Mouse (Mus musculus) mature B cell (primary cell): ENCODE results near the gene Pbx1.

Experiments used
- in situ Hi-C: fragments of 300-500 bp; cut with MboI; formaldehyde crosslinking; loops from 2 replicates; pipeline ENCODE4 v1.14.3; 2019

Gene Pbx1

GRCm38 (mm10) chr1:168225595-168226127 lies 206.4 kb downstream of the Pbx1 start:
- in situ Hi-C loops: no loop called here

- in situ Hi-C loops: no loop called here
Measured at GRCm38 (mm10) chr1:168224218-168224617, 207.9 kb downstream of the Pbx1 start.

- in situ Hi-C loops: no loop called here
Measured at GRCm38 (mm10) chr1:168222794-168223193, 209.3 kb downstream of the Pbx1 start.

GRCm38 (mm10) chr1:168221071-168221521 lies 211.0 kb downstream of the Pbx1 start:
- in situ Hi-C loops: no loop called here

DNA sequence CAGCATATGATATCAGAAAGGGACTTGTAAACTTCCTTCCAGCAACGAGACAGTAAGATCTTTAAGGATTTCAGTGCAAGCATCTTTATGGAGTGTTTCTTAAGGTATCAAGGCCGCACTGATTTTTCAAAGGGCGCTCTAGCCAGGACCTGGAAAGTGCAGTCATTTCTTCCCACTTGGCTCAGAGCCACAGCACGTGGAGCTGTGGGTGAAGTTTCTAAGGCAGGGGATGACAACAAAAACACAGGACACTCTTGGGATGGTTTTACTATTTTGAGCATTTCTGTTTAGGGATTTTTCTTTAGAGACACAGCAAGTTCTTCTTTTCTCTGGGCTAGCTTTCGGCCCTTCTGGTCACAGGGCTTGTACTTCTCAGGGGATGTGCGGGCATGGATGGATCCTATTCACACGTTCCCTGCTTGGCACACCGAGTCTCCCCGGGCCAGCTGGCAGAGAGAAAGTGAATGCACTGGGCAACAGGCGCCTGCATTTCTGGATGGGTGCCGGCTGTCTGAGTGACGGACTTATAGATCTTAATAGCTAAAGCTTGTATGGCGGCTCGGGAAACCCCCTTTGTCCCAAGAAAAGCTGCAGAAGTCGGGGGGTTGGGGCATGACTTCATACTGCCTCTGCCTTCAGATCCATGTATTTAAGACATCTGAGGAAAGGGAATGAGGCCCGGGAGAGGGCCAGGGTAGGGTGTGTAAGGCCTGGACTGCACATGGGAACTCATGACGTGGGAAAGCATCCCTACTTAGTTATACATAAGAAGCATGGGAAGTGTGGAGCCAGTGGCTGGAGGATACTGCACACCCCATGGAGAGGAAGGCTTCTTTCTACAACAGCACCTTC lies 215.9 kb downstream of the Pbx1 start:
- in situ Hi-C loops: no loop called here

- in situ Hi-C loops: no loop called here
Measured at GRCm38 (mm10) chr1:168215468-168215867, 216.6 kb downstream of the Pbx1 start.

GRCm38 (mm10) chr1:168214040-168214443 lies 218.0 kb downstream of the Pbx1 start:
- in situ Hi-C loops: no loop called here

GRCm38 (mm10) chr1:168213595-168213994 lies 218.5 kb downstream of the Pbx1 start:
- in situ Hi-C loops: no loop called here

GRCm38 (mm10) chr1:168210401-168210800 lies 221.7 kb downstream of the Pbx1 start:
- in situ Hi-C loops: no loop called here

GRCm38 (mm10) chr1:168200570-168201156 lies 231.4 kb downstream of the Pbx1 start:
- in situ Hi-C loops: no loop called here

GRCm38 (mm10) chr1:168198276-168198675 lies 233.8 kb downstream of the Pbx1 start:
- in situ Hi-C loops: no loop called here

DNA sequence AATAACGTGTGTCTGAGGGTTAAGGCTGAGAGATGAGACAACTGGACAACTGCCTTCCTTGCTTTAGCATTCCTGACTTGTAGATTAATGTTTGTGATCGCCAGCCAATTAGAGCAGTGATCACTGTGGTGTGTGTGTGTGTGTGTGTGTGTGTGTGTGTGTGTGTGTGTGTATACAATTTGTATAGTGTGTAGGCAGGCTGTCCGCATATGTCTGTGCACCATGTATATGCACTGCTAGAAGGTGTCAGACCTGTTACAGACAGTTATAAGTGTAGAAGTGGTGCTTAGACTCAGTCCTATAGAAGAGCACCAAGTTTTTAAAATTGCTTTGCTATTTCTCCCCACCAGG lies 234.2 kb downstream of the Pbx1 start:
- in situ Hi-C loops: no loop called here

DNA sequence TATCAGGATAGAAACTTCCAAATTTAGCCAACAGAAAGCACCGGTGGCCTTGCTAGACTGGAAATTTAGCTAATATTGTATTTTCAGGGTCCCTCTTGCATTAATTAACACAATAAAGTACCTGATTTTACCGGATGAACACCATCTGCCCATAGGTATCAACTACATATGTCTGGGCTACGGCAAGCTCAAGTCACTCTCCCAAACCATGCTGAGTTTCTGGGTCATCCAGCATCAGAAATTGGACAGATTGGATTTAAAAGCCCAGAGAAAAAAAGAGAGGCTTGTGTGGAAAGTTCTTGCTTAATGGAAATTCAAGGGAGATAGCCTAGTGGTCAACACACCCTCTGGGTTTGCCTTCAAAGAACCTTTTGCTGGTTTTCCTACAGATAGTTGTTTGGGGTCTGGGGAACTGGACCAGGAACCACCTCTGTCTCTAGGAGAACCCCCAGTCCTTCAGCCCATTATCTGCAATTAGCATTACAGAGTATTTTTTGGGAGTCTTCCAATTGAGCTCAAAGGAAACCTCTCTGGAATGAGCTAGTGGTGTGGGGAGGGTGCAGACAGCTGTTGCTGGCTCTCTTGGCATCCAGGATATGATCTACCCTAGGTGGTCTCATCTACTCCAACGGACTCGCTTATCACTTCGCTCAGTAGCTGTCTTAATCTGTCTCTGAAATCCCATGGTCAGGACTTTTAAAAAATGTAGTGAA lies 234.7 kb downstream of the Pbx1 start:
- in situ Hi-C loops: no loop called here

DNA sequence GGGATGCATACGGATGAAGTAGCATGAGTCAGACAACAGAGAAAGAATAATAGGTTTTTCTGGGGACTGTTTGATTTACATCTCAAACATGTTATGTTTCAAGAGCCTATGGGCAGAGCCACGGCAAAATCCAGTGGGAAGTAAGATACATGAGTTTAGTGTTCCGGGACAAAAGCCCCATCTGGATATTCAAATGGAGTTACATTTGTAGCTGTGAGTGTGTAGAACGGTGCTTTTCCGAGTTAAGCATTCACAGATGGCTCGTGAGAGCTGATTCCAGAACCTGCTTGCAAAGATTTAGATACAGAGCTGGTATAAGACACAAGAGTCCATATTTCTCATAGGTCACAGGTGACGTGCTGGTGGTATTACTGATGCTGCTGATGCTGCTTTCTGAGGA lies 238.7 kb downstream of the Pbx1 start:
- in situ Hi-C loops: no loop called here

- in situ Hi-C loops: no loop called here
Measured at GRCm38 (mm10) chr1:168182816-168183215, 249.3 kb downstream of the Pbx1 start.

GRCm38 (mm10) chr1:168180622-168181441 lies 251.2 kb downstream of the Pbx1 start:
- in situ Hi-C loops: no loop called here

- in situ Hi-C loops: no loop called here
Measured at GRCm38 (mm10) chr1:168179691-168180090, 252.4 kb downstream of the Pbx1 start.

DNA sequence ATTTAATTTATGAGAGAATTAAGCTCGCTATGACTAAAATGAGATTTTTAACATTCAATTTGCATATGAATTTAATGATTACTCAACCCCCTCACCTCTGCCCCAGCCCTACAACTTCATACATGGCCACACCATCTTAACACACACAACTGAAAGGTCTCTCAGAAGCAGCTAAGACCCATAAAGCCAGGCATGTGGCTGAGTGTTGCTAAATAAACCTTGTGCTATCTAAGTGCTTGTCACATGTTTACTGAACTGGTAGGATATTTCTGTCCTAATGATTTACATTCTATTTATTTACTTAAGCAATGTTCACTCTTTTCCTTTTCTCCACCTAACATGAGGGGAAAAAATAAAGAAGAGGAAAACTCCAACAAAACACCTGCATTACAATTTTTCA lies 253.5 kb downstream of the Pbx1 start:
- in situ Hi-C loops: no loop called here

DNA sequence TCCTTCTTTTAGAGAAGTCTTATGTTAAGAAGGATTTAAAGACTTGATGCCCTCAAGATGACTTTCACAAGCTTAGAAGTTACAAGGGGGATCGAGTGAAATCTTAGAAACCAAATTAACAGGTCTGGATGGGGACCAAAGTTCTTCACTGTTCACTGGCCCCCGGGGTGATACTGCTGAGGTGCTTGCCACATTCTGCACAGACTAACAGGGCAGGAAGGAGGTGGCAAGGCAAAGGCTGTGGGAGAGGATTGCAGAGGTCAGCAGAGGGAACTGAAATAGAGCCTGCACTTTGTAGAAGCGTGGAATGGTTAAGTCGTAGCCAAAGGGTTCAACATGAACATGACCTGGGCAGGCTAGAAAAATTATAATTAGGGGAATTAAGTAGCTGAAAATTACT lies 256.5 kb downstream of the Pbx1 start:
- in situ Hi-C loops: no loop called here

DNA sequence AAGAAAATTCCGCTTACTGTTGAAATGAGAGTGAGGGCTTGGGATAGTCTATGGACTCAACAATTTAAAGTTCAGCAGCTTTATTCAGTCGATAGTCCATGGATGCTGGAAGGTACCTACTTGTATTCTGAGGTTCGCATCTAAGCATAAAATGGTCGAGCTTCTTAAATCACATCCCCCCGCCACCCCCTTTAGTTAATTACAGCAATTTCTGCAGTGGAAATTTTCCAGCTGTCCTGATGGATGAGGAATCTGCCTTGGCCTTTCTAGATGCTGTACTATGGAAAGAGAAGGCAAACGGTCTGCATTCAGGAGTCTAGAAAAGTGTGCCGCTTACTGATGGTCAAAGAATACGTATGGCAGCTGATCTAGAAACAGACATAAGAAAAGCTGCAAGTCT lies 262.3 kb downstream of the Pbx1 start:
- in situ Hi-C loops: no loop called here

DNA sequence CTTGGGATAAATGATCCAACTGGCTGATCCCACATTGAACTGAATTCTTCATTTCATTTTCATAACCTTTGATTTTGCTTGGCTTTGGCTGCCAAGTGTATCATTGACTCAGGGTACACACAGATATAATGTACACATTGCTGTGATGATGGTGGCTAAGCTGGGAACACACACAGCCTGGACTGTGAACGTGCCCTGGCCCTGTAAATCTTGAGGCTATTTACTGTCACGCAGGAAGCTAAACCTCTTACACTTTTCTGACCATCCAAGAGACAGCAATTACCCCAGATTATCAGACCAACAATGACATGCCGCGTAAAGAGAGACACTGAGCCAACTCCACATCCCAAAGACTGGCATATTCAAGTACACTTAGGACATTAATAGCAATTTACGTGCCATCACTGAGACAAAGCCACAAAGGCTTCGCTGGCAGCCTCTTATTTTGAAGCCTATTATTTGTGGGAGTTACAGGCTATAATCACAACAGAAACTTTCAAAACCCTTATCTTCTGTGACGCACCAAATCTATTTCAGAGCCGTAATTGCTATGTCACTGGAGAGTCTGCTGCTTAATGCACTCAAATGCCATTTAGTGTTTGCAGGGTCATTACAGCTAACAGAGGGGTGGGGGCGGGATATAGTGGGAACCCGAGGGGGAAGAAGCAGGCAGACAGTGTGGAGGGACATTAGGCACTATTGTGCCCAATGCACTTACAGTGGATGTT lies 262.9 kb downstream of the Pbx1 start:
- in situ Hi-C loops: no loop called here
